Mouse (Mus musculus): ENCODE data around the gene Itk.

Itk gene

DNA sequence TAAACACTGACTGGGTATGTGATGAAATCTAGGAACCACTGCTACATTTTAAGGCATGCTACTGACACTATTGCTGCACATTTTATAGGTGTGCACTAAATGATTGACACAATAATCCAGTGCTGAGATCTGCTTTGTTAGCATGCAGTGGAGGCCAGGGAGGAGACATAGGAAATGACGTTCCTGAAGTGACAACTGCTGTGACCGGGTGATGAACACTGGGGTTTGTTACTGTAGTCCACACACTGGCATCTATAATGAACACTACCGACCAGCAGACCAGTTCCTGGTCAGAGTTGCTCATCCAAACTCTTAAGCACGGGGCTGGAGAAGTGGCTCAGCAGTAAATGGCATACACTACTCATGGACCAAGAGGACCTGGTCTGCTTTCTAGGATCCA lies 4.1 kb upstream of the Itk start:
- no peak for DNase-seq (ENCODE audit: low spot score in 2 of 2)

DNA sequence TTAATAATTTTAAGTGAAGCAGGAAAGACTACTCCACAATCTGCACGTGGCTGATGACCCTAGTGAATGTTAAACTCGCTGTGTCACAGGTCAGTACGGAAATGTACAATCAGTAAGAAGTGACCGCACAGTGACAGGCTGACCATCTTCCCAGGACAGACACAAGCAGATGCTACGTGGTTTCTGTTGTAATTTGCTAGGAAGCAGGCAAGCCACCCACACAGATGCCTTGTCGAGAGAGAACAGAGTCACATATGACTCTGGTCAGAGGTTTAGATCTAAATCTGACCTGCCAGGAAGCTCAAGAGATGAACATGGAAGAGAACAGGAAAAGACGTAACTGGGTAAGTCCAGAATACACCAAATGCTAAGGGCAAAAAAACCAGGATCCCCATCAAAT lies 3.6 kb upstream of the Itk start:
- no peak for DNase-seq (ENCODE audit: low spot score in 2 of 2)

DNA sequence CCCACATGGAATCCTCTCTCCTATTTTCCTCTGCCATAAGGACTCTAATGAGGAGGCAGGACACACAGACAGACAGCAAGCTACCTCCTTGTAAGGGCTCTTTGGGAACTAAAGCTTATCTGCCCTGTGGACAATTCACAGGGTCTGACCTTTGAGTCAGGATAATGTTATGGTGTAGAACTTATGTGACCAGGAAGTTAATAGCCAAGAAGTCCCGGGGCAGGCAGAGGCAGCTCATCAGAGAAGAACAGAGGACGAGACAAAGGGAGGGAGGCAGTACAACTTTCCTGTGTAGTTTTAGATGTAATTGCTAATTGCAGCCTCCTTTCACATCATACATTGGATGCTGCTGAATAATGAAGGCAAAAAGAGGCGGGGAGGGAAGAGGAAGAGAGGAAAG lies 1.3 kb upstream of the Itk start:
- no peak for DNase-seq (ENCODE audit: low spot score in 2 of 2)

DNA sequence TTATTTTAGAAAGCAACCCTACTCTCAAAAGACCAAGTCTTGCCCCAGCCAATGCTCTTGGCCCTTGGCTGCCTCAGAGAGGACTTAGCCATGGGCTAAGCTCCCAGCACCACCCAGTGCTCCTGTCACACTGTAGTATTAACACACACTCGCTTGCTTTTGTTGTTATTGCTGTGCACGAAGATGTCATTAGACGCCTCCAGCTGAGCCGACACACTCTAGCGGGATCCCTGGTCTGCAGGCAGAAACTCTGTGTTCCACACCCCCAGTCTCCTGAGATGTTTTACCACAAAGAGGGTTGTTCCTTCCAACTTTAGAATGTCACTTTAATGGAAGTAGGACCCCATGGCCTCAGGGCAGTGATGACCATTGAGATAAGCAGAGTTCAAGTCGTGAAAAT lies 877 bp downstream of the Itk start:
- DNase-seq (ENCODE audit: low spot score in 2 of 2) = no peak

DNA sequence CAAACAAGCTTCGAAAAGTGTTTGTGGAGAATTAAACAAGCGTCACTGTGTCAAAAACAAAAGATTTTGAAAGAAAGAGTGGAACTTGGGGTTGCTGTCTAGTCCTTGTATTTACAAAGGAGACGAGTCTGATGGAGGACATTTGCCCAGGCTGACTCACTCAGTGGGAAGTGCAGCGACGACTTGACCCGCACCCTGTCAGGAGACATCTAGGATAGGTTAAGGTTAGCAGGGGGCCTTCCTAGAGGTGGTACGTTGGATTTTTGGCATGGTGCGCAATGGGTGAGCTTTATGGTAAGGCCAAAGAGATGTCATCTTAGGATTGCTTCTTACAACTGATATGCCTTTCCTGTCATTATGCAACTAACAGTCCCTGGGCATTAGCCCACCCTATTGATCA lies 2.3 kb downstream of the Itk start:
- no peak for DNase-seq (ENCODE audit: low spot score in 2 of 2)

DNA sequence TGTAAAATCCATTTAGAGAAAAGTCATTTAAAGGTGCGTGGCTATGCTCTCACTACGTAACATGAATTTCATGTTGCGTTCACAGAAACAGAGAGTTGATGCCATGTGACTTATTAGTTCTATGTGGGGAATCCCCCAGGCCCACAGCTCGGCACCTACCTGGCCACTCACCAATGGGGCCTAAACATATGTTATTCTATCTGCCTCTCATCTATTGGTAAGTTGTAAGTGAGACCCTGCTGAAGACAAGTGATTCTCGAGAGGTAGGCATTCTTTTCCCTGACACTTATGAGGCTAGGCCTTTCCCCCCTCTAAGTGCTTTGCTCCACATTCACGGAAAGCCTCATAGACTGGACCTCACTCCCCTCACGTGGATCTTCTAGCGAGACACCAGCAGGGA lies 2.8 kb downstream of the Itk start:
- DNase-seq (ENCODE audit: low spot score in 2 of 2) = no peak

DNA sequence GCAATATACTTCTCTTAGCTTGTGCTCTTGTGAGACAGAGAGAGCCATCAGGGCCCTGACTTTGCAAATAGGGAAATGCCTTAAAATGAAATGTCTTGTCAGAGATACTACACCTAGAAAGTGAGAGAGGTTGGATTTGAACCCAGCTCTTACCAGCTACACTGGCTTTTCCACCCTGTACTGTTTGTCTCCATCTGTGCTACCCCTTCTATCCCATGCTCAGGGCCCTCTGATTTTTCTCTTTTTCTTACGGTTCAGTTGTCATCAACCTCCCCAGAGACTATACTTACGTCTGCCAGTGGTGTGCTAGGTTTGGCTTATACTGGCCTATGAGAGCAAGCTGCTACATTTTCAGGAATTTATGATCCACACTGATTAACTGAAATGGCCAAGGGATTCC lies 4.4 kb downstream of the Itk start:
- no peak for DNase-seq (ENCODE audit: low spot score in 2 of 2)

DNA sequence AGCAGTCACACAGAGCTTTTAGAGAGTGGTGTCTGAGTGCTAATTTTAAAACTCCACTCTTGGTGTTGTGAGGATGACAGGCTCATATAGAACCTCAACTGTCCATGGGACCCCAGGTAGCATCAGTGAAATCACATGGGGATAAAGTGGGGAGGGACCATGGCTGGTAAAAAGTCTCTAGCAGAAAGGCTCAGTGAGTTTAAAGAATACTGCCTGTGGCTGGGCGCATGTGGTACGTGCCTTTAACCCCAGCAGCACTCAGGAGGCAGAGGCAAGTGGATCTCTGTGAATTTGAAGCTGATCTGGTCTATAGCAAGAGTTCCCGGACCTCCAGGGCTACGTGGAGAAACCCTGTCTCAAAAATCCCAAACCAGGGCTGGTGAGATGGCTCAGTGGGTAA lies 6.8 kb downstream of the Itk start:
- no peak for DNase-seq (ENCODE audit: low spot score in 2 of 2)

DNA sequence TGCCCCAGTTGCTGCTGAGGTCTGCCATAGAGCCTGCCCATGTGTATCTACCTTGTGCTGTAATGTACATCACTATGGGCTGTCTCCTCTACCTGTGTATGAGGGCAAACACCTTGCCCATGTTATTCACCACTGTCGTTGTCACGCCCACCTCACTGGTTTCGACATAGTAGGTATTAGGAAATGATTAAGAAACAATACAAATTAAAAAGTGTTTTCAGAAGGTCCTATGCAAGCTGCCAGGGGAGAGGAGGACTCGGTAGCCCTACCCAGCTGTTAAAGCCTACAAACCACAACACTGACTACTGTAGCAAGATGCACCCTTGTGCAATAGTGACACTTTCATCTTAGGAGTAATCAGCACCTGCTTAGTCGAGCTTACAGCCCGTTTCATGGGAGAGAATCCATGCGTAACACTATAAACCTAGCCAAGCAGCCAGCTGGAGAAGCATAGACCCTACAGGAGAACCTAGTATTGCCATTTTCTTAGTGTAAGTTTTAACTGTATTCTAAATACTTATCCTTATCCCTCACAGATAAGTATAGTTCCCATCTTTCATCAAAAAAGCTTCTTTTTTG lies 9.1 kb downstream of the Itk start:
- DNase-seq (ENCODE audit: low spot score in 2 of 2) = no peak

DNA sequence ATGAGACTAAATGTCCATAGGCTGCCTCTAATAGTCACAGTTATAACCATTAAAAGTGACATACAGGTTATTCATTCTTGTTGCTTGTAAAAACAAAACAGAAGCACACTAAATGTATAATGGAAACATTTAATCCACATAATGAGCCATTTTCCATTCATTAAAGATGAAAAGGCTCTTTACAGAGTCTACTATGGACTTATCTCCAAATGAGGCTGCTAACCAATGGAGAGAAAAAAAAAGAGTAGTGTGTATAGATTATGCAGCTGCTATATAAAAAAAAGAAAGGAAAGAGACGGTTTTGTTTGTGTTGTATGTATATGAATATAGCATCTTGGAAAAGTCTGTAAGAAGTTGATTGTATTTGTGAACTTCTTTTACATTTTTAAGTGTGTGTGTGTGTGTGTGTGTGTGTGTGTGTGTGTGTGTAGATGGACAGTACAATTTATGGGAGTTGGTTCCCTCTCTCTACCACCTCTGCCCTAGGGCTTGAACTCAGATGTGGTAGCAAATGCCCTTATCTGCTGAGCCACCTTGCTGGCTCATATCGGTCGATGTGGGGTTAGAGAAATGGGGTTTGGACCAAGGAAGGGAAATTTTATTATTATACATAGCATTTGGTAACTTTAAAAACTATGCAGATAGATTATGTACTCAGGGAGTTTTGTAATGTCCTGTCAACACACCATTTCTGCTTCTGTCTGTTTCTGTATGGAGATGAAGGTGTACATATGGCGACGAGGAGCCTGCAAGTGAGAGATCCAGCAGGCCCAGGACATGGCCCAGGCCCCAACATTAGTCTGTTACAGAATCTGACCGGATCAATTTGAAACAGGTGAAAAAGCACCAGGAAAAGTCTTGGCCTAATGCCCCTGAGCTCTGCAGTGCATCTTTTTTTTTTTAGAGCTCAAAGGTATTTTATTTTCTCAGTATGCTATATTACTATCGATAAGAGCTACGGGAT lies 11.2 kb downstream of the Itk start:
- DNase-seq (ENCODE audit: low spot score in 2 of 2) = no peak

DNA sequence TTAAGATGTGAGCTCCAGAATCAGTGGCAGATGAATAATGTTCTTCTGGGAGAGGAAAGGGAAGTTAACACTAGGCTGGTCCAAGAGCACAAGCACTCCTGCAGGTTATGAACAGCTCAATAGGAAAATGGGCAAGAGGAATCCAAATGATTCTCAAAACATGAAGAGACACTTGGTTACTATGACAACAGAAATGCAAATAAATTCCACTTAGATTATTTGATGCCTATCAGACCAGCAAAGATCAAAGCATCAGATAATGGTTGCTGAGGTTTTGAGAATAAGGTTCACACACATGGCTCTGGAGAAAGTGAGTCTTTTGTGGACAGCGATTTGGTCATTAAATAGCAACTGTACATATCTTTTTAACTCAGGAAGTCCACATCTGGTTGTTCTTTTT lies 12.0 kb downstream of the Itk start:
- DNase-seq (ENCODE audit: low spot score in 2 of 2) = no peak

DNA sequence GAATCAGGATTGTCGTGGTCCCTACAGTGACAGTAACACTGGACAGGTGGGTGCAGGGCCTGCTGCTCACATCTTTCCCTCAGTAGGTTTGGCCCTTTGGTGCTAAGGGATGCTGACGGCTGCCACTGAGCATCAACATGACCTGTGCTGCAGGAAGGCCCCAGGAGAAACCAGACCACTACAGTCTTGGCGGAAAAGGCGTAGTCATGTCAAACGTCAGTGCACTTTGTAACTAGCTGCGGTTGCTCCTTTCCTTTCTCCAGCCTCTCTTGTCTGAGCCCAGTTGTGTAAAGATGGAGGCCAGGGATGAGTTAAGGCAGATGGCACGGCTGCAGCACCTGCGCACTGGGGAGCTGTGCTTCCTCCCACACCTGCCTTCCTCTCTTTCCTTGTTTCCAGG lies 14.3 kb downstream of the Itk start:
- no peak for DNase-seq (ENCODE audit: low spot score in 2 of 2)

DNA sequence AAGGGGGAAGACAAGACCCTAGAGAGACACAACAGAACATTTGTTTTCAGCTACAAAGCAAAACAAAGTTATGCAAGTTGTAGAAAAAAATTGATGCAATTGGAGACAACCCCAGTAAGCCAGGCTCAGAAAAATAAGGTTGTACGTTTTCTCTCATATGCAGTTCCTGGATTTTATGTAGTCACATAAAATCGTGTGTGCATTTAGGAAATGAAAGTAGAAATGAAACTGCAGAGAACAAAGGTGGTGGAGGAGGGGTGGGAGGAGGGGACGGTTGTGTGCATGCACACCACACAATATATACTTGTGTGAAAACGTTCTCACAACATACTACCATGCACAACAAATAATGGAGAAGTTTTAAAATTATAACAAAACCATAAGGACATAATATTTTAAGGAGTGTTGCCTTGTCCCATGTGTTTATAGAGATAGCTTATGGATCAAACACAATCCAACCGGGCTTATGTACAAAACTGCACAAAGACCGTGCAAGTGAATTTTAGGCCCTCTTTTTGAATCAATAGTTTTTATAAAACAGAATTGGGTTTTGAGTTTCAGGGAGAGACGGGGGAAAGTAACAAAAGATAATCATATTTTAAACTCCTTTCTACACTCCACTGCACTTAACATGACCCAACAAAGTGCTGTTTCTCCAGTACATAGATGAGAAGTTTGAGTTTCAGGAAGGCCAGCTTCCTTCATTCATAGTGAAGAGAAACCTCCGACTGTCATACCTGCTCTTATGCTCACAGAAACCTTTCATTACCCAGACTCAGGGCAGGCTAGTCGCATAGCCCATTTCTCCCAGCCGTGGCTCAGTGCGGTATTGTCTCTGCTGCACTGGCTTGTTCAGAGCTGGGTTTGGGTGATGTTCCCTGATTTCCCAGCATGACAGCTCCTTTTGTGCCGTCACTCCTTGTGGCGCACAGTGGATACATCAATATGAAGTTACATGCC lies 16.0 kb downstream of the Itk start:
- no peak for DNase-seq (ENCODE audit: low spot score in 2 of 2)

DNA sequence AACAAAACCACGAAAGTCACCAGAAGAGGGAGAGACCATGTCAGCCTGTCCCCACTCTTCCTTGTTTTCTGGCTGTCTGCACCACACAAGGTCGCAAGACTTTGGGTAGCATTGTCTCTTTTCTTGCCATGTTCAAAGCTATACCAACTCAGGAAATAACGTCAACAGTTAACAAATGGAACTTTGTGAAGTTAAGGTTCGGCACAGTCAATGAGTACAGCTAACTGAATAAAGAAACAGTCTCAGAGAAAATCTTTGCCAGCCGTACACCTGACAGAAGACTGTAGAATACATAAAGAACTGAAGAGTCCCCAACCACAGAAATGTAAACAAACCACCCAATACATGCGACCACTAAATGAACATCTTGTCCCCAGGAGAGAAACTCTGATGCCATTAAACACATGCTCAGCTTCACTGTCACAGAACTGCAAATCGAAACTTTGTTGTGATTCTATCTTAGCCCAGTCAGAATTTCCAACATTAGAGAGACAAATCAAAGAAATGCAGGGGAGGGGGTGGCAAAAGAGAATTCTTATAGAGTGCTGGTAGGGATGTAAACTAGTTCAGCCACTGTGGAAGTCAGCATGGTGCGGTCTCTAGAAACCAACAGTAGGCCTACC lies 16.9 kb downstream of the Itk start:
- DNase-seq (ENCODE audit: low spot score in 2 of 2) = no peak

DNA sequence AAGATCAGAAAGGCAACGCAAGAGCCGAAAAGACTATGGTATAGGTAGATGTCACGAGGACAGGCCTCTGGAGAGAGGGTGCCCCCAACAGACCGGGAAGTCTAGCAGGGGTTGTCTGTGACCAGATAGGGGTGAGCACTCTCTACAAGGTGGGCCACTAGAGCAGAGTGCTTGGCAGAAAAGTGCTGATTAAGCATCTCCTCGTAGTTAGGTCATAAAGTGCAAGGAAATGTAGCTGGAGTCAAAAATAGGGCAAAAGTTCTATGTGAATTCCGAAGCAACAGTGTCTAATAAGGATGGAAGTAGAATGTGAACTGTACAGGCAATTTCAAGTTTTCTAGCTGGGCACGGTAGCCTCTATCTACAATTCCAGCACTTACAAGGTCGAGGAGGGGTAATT lies 18.1 kb downstream of the Itk start:
- DNase-seq (ENCODE audit: low spot score in 2 of 2) = no peak

DNA sequence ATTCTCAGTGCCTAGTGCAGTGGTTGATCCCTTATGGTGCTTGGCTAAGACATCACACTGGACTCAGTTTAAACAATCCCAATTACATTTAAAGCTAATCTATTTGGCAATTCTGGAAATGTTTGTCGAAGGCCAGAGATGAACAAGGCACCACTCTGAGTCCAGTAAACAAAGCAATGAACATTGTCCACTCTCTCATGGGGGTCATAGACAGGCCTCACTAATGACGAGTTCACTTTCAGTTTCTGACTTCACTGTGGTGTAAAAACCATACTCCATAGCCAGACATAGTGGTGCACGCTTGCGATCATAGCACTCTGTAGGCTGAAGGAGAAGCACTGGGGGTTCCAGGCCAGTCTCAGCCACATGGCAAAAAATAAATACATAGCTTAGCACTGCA lies 18.9 kb downstream of the Itk start:
- no peak for DNase-seq (ENCODE audit: low spot score in 2 of 2)

DNA sequence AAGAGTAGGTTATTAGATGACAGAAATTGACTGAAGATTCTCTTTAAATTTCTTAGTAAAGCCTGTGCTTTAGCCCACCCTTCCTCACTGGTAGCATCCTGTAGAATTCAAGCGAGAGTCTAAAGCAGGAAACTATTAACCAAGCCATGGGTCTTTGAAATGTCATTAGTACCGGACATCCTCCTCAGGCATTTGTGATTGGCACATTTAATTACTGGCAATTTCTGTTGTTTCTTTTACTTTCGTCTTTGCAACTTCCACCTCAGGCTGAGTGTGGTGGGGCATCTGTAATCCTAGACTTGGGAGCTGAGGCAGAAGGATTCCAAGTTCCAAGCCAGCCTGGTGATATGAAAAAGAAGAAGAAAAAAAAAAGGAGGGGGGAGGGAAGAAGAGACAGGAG lies 23.0 kb downstream of the Itk start:
- no peak for DNase-seq (ENCODE audit: low spot score in 2 of 2)

DNA sequence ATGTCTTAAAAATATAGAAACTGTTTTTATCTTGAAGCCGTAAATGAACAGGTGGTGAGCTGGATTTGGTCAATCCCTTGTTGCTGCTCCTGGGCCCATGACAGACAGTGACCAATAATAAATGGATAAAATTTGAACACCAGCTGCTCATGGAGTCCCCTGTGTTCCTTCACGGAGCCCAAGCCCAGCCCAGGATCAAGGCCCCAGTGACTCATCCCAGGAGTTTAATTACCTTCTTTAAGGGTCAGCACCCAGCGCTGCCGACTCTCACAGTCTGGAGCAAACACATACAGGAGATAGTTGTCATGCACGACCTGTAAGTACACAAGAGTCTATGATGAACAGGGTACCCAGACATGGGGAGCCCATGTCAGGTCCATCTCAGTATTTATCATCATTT lies 23.6 kb downstream of the Itk start:
- DNase-seq (ENCODE audit: low spot score in 2 of 2) = no peak

DNA sequence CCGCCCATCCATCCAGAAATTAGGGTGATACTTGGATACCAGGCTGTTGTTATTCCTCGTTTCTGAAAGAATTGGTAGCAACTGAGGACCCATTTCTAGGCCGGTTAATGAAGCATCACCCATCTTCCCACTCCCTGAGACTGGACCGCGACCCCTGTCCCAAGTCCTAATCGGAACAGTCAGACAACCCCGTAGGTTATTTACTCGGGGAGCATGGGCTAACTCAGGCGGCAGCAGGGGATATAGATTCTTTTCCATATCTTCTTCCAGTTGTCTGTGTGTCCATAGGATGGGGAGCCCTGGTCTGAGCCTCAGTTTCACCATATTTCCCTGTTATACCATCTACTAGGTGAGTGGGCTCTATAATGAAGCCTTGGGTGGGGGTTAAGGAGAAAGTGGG lies 25.5 kb downstream of the Itk start:
- DNase-seq (ENCODE audit: low spot score in 2 of 2) = no peak

DNA sequence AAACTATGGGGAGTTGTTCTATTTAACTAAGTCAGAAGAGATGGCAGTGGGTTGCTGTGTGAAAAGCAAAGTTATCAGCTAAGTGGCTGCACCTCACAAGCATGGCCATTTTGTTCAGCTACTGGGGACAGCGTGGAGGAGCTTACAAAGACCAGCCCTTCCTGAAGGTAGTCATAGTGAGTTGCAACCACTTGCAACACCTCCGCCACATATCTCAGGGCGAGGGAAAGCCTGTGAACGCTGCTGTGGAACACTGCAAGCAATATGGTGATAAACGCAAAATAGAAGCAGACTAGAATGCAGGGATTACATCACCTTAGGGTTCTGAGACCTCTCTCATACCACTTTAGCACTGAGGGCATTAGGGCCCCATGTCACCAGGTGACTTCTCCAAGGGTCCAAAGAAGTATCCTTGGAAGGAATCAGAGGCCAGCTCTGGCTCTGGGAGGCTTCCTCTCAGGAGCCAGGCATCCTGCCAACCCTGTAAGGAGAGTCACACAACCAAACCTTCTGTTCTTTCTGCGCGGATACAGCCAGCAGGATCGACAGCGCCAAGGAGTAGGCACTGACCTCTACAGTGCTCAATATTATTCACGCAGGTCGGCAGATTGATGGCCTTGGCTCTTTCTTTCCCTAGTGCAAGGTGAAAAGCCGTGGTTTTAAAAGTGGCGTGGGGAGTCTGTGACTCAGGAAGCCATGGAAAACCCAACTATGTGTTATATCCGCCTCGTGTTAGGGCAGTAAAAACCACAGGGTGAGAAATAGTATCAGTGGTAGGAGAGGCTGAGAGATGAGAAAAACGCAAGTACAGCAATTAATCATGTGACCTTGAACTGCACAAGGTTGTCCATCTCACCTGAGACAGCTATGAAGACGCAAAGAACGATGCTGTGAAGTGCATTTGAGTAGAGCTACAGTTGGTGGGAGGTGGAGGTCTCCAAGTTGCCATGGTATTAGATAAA lies 27.0 kb downstream of the Itk start:
- DNase-seq (ENCODE audit: low spot score in 2 of 2) = no peak

All from urinary bladder, adult 18-20 months (tissue).